Mouse (Mus musculus) embryonic facial prominence, embryonic 13.5 days (tissue): ENCODE data around the gene Fam162a. TPM values are rescaled to one million over a fixed set of nuclear protein-coding genes. Genes with fewer than 3 reads are reported as not detected.
"Not testable (repeated sequence)": the region's sequence is repeated elsewhere in the genome, so short reads cannot be mapped to it uniquely, and the experiment has no call there.

ENCODE experiments used
- ATAC-seq: fragments of 200-750 bp; cut with Nextera tagmentation; 2 replicates; pipeline ENCODE4 v1.8.0; 2017; ENCODE audit warnings: low read depth; ENCODE audit not compliant: insufficient number of reproducible peaks, insufficient read depth, low FRiP score, low TSS enrichment
- H3K27ac ChIP-seq: fragments of 300-500 bp; sonication (generic); 2 replicates; pipeline ENCODE4 v1.5.1; 2015; ENCODE audit warnings: moderate library complexity, mild to moderate bottlenecking, inconsistent platforms
- H3K27me3 ChIP-seq: fragments of 300-500 bp; sonication (generic); 2 replicates; pipeline ENCODE4 v1.6.1; 2015; ENCODE audit warnings: mild to moderate bottlenecking, inconsistent platforms
- H3K36me3 ChIP-seq: fragments of 300-500 bp; sonication (generic); 2 replicates; pipeline ENCODE4 v1.6.1; 2015; ENCODE audit warnings: mild to moderate bottlenecking, inconsistent platforms
- H3K4me1 ChIP-seq: fragments of 300-500 bp; sonication (generic); 2 replicates; pipeline ENCODE4 v1.6.1; 2015; ENCODE audit warnings: inconsistent platforms
- H3K4me2 ChIP-seq: fragments of 300-500 bp; sonication (generic); 2 replicates; pipeline ENCODE4 v1.6.1; 2015; ENCODE audit warnings: moderate library complexity, mild to moderate bottlenecking, inconsistent platforms
- H3K4me3 ChIP-seq: fragments of 300-500 bp; sonication (generic); 2 replicates; pipeline ENCODE4 v1.5.1; 2015; ENCODE audit warnings: mild to moderate bottlenecking, inconsistent platforms
- H3K9ac ChIP-seq: fragments of 300-500 bp; sonication (generic); 2 replicates; pipeline ENCODE4 v1.6.1; 2015; ENCODE audit warnings: mild to moderate bottlenecking, inconsistent platforms
- H3K9me3 ChIP-seq: fragments of 300-500 bp; sonication (generic); 2 replicates; pipeline ENCODE4 v1.6.1; 2016; ENCODE audit warnings: inconsistent platforms
- WGBS: fragments of 180-500 bp; shearing (Covaris S2); methylation state at CpG from one replicate; pipeline ENCODE4 v1.1.7; 2015; ENCODE audit warnings: mixed read lengths; 5-methylcytosine and 5-hydroxymethylcytosine counted together
- polyA plus RNA-seq: library from polyadenylated mRNA; unstranded; fragments of >200 nt; fragmentation: Nextera tagmentation; extraction: Ambion mirVana; gene quantifications from 2 replicates; pipeline ENCODE4 v1.2.1, GENCODE M21; 2015

Gene Fam162a
- polyA plus RNA-seq, 1 experiment from 2014 or later = 482 TPM

DNA sequence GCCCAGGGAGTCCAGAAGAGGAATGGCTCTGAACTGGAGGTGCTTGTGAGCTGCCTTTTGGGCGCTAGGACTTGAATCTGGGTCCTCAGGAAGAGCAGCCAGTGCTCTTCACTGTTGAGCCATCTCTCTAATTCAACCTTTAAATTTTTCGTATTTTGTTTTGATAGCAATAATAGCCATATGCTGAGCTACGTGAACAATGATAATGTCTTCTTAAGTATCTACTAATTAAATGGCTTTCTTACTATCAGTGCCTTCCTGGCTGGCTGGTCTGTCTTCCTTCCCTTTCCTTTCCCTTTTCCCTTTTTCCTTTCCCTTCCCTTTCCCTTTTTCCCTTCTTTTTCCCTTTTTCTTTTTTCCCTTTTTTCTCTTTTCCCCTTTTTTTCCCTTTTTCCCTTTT lies 63.0 kb downstream of the Fam162a start:
- Histone ChIP-seq H3K36me3 (peaks cover 24% of the 10 kb centered on the region), H3K4me3 (no peak overlapping the region), H3K27me3 (no peaks in the 10 kb centered on the region), H3K27ac (no peak overlapping the region), H3K4me1 (no peaks in the 10 kb centered on the region), H3K9me3 (no peaks in the 10 kb centered on the region), H3K9ac (no peak overlapping the region), H3K4me2 (no peak overlapping the region)
- ATAC-seq = no peak
- 86% methylated on average over 3 of the region's 3 CpGs for WGBS

DNA sequence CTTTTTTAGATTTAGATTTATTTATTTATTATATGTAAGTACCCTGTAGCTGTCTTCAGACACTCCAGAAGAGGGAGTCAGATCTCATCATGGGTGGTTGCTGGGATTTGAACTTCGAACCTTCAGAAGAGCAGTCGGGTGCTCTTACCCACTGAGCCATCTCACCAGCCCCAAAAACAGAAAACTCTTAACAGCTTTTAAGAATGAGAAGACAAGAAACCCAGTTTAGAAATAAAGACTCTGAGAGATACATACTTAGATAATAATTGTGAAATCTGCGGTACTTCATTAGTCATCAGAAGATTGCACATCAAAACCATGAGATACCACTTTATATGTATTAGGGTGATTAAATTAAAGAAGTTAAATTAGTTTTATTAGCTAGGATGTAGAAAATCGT lies 72.5 kb downstream of the Fam162a start:
- not testable (repeated sequence) for H3K4me2 ChIP-seq, H3K4me3 ChIP-seq, H3K9ac ChIP-seq, H3K27ac ChIP-seq, H3K4me1 ChIP-seq, H3K9me3 ChIP-seq, ATAC-seq, H3K27me3 ChIP-seq
- peaks cover 17% of the 10 kb centered on the region; the same call in 1 of the 2 replicates for H3K36me3 ChIP-seq
- 94% methylated on average over 4 of the region's 4 CpGs for WGBS

Other genes with a start within 250 kb of the Fam162a start
- gene Parp14, start 200.1 kb downstream of the Fam162a start, polyA plus RNA-seq = 0.55 and 0.96 TPM in 2 replicates
- 3.3 and 5.1 TPM in 2 replicates for gene Parp9, start 133.1 kb downstream of the Fam162a start, polyA plus RNA-seq
- 2.1 and 3.5 TPM in 2 replicates for gene Dtx3l, start 132.4 kb downstream of the Fam162a start, polyA plus RNA-seq
- gene Kpna1, start 92.8 kb downstream of the Fam162a start, polyA plus RNA-seq = 38.9 and 39.9 TPM in 2 replicates
- 14.0 and 14.9 TPM in 2 replicates for gene Wdr5b, start 30.4 kb downstream of the Fam162a start, polyA plus RNA-seq
- 96.1 and 114 TPM in 2 replicates for gene Ccdc58, start 91 bp upstream of the Fam162a start, polyA plus RNA-seq
- 0.55 TPM in 1 of 2 replicates, not detected in the other for gene Csta1, start 59.6 kb upstream of the Fam162a start, polyA plus RNA-seq
- gene Stfa2l1, start 85.2 kb upstream of the Fam162a start, polyA plus RNA-seq = 1.0 TPM in 1 of 2 replicates, not detected in the other
- 0.80 and 1.3 TPM in 2 replicates for gene Gm5483, start 112.6 kb upstream of the Fam162a start, polyA plus RNA-seq
- gene Gm5416, start 138.8 kb upstream of the Fam162a start, polyA plus RNA-seq = not detected in 2 replicates
- gene 2010005H15Rik, start 149.9 kb upstream of the Fam162a start, polyA plus RNA-seq = 0.35 and 0.83 TPM in 2 replicates
- gene Stfa1, start 205.4 kb upstream of the Fam162a start, polyA plus RNA-seq = 7.5 and 9.7 TPM in 2 replicates